Mouse (Mus musculus) WW6 (cell line): ENCODE measurements at regions not wholly inside any gene's neighbourhood (a gene's known extent, or its start where the extent isn't known, plus 50 kb on each side); places are given as distances from the start of the nearest gene placed in this dataset.
A peak's percentile ranks its signal among the peaks of the same experiment; 100 is the strongest.

Source experiments
- DNase-seq: peaks from one replicate; pipeline ENCODE4 v3.0.0-alpha.2; 2013; ENCODE audit warnings: low read depth, low spot score

DNA sequence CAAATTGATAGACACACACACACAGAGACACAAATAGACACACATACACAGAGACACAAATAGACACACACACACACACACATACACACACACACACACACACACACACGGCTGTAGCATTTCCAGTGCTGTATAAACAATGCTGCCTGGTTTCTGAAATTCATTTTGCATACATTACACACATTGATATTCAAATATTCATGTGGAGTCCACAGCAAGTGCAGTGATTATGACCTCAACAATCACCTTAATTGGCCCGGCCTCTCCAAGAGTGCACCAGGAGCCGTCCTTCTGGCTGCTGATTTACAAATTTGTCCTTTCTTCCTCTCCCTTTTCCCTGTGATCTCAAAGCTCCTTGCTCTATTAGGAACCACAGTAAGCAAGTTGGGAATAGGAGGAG, 61.2 kb upstream of the Lhx8 start:
- DNase-seq = no peak

DNA sequence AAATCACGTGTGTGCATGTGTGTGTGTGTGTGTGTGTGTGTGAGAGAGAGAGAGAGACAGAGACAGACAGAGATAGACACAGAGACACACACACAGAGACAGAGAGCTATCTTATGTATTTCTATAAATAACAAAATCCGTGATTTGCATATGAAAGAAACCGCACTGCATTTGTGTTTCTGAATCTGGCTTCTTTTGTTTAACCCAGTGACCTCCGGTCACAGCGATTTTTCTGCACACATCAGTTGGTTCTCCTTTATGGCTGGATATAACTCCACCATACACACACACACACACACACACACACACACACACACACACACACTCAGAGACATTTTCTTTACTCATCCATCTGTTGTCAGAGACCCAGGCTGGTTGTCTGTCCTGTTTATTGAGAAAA, 58.2 kb upstream of the Lhx8 start:
- no peak for DNase-seq

DNA sequence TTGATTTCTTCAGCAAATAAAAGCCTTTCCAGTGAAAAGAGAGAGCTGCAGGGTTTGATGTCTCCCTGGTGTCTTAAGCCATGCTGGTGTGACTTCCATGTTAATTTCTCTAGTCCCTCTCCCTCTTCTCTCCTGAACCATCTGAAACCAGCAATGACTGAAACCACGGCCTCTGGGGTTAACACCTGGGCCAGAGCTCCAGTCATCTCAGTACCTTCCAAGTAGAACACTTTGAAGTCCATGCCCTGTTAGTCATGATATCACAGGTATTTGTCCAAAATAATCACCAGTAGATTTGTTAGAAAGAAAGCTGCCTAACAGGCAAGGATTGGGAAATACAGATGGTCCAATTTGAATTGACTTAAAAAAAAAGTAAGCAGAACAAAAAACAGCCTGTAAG, 56.8 kb upstream of the Lhx8 start:
- DNase-seq = no peak

DNA sequence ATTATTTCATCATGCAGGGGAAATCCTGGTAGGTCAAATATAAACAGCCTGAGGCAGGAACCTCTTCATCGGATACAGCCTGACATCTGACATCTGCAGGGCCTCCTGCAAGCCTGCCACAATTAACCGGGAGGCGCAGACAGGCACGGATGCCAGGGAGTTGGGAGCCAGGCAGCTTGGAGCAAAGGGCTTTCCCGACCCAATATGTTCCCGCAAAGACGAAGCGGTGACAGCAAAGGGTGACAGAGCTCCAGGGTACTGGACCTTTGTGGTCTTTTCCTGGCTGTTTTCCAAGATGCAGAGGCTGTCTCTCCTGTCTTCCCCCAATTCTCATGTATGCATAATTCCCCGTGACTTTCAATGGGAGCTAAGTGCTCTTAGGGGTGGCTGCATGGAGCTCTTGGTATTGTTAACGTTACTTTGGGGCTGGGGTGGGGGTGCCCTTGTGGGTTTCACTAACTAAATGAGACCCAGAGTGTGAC, 55.4 kb upstream of the Lhx8 start:
- DNase-seq = no peak

DNA sequence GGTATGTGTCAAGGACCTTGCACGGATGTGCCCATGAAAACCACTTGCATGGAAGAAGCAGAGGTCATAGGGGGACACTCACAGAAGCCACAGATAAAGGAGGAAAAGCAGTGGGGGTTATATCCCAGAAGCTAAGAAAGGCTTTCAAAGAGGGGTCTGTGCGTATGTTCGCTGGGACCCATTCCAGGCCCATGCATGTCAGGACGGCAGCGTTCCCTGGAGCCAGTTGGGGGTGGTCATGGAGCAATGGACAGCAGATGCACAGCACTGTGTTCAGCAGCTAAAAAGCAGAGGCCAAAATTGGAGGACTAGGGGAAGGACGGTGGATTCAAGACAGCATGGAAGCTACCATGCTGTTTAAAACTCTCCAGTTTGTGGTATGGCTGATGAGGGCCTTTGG, 52.4 kb upstream of the Lhx8 start:
- DNase-seq = no peak

DNA sequence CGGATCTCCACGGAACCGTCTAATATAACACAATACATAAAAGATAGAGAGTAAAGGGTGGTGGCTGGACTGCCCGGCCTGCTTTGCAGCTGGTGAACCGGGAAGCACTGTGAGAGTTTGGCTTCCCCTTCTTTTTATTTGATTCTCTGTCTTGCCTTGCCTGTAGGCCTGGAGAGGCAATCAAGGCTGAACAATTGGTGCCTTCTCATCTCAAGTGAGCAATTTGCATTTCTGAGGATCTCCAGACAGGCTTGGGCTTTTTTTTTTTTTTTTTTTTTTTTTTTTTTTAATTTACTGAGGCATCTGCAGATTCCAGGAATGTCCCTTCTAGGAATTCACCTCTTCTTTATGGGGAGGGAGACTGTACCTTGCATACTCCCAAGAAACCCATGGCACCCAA, 51.1 kb upstream of the Lhx8 start:
- peak; percentile 45 for DNase-seq
